Mouse (Mus musculus) liver, embryonic 14.5 days (tissue): ENCODE measurements around the gene Zfhx2.

Source experiments
- CTCF ChIP-seq: IDR thresholded peaks from 2 replicates; pipeline ENCODE4 v1.5.1; 2016; ENCODE audit warnings: antibody characterized with exemption, low read depth, control low read depth
- EP300 ChIP-seq: IDR thresholded peaks from 2 replicates; pipeline ENCODE4 v1.6.1; 2016; ENCODE audit warnings: antibody characterized with exemption, low read depth

- peak; percentile 69 for TF ChIP-seq CTCF
- peak; percentile 59; the same call in 1 of the 2 replicates for TF ChIP-seq EP300
These were observed 29.5 kb downstream of the Zfhx2 start for GRCm38 (mm10) chr14:55062626-55063025.
